Mouse (Mus musculus) monocyte, adult 5-6 weeks (primary cell): ENCODE data around the gene Pdxdc1. TPM values are rescaled to one million over a fixed set of nuclear protein-coding genes. Genes with fewer than 3 reads are reported as not detected.
"Not testable (repeated sequence)": the region's sequence is repeated elsewhere in the genome, so short reads cannot be mapped to it uniquely, and the experiment has no call there.

Experiments
- ATAC-seq: fragments of 153-309, 156-312 bp; replicated peaks from 2 replicates; pipeline ENCODE4 v1.8.0; 2017; ENCODE audit warnings: mild to moderate bottlenecking; ENCODE audit not compliant: low TSS enrichment, insufficient number of reproducible peaks, severe bottlenecking, poor library complexity, low FRiP score
- total RNA-seq: library from RNA; stranded (forward); fragments of 200-1000, 200-491, 200-594 nt; gene quantifications from 3 replicates; pipeline ENCODE4 v1.2.3, GENCODE M21; 2017

The Pdxdc1 gene
- 86.4 to 117 TPM (median 103 TPM) in 3 replicates for total RNA-seq

DNA sequence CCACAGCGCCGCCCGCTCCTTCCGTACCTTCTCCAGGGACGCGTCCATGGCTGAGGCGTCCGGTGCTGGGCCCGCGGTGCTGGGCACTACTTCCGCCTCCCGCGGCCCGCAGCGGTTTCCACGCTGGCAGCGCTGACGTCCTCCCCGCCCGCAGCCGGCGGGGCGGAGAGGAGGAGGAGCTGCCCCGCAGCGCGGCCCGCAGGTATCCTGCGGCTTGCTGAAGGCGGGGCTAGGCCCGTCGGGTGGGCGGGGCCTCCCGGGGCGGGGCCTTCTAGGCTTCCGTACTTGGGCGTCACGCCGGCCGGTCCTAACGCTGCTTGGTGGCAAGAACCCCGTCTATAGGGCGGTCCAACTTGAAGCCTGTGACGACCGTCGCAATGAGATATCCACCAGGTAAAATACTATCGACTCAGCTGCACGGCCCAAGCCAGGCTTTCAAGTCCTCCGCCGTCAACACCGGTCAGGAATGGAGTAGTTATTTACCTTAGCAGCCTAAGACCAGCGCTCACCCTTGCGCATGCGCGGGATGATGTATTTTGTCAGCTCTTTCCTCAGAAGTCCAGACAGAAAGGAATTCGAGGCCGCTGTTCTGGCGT is at the start of gene Pdxdc1, which contains the start of gene Mpv17l:
TSS of gene Pdxdc1 (minus strand) at position 244 of the 596 bp plus-strand sequence.
TSS of gene Mpv17l (plus strand) at position 274 of the 596 bp plus-strand sequence.
- peak; percentile 88 for ATAC-seq

DNA sequence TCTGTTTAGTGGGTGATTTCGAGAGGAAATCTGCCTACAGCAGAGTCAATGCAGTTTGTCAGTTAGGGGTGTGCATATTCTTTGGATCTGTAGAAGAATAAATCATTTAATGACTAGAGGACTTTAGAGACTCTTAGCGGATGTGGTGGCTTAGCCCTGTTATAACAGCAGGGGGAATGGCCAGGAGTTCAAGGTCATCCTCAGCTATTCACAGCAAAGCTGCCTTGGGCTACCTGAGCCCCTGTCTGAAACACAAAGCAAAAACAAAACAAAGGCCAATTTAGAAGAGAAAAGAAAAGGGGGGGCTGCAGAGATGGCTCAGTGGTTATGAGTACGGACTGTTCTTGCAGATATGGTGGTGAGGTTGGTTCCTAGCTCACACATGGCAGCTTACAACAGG is 48.3 kb upstream of the Pdxdc1 start:
- ATAC-seq: no peak

DNA sequence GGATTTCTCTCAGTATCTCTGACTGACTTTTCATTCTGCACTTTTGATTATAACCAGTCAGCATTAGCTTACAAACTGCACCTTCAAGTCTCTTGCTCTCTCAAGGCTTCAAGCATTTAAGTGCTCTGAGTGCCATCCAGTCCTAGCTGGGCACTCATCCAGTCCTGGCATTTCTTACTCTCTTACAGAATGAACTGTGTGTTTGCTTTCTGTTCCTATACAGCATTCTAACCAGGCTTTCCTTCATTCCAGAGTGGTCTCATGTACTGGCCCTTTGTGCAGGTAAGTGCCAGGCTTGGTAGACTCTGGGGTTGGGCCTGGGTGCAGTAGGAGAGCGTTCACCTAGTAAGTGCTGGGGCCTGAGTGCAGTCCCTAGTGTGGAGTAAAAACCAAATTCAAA is 43.4 kb upstream of the Pdxdc1 start:
- no peak for ATAC-seq

DNA sequence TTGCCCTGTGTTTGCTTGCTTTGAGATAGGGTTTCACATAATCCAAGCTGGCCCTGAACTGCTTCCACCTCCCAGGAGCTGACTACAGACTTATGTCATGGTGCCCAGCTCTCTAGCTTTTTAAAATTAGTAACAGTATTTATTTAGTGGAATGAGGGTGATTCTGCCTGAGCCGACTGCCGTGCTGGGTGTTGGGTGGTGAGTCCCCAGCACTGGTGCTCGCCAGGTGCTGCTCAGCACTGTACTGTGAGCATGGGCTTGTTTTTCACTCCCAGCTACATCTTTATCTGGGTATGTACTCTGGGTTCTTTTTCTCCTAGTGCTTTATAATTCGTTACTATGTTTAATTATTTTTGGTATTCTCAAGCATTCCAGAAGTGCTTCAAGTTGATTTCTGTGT is 42.2 kb upstream of the Pdxdc1 start:
- no peak for ATAC-seq

DNA sequence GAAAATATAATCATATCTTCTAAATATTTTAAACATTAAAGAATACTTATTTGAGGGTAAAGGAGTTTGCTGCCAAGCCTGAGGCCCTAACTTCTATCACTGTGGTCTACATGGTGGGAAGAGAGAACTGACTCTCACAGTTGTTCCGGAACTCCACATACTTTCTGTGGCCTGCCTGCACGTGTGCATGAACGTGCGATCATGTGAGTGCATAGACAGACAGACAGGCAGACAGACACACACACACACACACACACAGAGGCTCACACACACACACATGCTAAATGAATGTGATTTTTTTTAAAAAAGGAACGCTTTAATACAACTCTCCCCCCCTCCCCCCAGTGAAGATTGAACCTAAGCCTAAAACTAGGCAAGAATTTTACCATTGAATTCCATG is 41.8 kb upstream of the Pdxdc1 start:
- no peak for ATAC-seq

DNA sequence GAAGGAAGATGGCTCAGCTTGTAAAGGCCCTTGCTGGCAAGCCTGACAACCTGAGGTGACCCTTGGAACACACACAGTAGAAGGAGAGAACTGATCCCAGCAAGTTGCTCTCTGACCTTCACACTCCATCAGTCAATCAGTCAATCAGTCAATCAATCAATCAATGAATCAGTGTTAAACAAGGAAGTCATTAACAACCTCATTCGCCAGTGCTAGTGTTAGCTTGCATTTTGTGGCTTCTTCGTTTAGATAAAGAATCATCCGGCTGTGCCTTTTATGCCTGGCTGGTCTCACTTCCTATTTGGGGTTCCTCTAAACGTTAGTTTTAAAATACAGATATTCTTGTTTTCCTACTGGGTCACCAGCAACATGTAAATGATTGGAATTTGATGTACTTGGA is 41.2 kb upstream of the Pdxdc1 start:
- ATAC-seq: no peak

DNA sequence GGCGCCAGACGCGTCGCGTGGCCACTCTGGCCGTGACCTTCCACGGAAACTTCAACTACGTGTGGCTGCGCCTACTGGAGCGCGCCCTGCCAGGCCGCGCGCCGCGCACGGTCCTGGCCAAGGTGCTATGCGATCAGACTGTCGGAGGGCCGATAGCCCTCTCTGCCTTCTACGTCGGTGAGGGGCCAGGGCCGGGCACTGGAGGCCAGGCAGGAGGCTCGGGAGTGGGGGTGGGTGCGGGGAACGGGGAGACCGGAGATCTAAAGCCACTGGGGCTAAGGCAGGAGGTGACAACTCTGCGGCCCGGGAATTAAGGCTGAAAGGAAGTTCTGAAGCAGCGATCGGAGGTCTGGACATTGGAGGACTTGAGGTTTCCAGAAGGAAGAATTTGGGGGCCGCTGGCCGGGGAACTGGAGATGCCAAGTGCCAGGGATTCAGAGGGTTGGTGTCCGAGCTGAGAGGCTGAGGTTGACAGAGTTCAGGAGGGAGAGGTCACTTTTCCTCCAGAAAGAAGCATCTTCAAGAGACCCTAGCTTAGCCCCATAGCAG is 38.0 kb upstream of the Pdxdc1 start:
- ATAC-seq: no peak

DNA sequence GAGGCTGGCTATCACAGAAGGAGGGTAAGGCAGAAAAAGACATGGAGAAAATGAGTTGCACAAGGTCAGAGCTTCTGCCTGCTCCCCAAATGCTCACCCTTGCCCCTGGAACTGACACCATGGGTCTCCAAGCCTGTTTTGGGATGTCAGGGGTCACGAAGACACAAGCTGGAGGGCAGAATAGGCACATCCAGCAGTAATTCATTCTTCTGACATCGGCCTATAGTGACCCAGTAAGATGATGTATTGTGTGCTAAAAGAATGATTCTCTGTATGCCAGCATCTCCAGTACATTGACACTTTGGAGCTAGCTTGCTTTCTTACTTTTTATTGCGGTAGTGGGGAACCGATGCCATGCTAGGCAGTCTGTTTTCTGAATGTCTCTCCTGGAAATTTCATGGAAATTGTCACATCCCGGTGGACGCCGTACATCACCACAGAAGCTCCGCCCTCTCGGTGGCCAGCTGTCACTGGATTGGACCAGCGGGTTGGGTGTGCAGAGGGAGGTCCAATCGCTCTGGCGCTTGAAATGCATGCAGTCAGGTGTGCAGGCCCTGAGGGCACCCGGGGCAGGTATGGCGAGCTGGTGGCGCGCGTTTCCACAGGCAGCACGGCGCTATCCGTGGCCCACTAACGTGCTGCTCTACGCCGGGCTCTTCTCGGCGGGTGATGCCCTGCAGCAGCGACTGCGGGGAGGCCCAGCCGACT is 37.4 kb upstream of the Pdxdc1 start:
- no peak for ATAC-seq

DNA sequence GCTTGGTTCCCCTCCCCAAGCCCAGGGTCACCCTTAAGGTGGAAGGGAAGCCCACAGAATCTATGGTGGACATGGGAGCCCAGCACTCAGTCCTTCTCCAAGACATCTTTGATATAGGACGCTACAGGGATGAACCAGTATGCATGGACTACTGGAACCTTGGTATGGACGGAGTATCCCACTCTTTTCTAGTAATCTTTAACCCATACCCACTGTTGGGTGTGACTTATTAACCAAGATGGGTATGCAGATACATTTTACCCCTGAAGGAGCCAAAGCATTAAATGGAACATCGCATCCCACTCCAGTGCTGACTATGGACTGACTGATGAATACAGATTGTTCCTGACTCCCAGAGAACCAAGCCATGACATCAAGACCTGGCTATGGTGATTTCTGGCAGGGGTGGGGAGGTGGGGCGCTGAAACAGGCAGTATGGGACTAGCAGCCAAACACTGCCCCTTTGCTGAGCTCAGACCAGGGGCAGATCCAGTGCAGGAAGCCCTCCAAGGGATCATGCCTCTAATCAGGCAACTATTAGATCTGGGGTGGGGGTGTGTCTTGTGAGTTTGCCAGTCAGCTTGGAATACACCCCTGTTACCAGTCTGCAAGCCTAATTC is 24.6 kb upstream of the Pdxdc1 start:
- no peak for ATAC-seq

DNA sequence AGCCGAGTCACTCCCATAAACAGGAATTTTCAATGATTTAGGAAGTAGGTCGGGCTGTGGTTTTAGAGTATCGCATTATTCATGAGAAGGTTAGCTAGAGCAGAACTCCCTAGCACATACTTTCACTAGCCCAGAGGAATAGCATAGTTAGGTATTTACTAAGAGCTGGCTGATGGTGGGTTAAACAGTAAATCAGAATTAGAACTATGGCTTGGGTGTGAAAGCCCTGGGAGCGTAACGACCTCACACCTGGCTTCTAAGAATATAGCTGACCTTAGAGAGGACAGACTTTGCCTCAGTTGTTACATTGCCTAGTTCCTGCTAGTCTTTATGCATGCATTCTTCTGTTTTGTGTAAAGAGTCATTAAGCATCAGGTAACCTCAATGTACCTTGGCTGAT is 20.0 kb upstream of the Pdxdc1 start:
- ATAC-seq: not testable (repeated sequence)

DNA sequence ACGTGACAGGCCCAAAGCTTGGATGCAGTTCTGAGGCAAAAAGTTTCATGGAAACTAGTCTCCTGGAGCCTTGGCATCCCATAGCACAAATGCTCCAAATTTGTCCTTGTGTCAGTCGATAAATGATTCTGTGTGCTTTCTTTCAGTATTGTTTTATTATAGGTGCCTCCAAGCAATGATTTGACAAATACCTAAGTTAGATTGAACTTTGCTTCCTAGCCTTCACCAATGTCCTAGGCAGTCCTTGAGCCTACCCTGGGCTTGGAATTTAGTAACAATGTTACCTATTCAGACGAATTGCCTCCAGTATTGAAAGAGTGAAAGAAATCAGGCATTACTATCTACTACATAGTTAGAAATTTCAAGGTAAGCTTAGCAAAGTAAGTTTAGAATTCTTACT is 19.6 kb upstream of the Pdxdc1 start:
- not testable (repeated sequence) for ATAC-seq

DNA sequence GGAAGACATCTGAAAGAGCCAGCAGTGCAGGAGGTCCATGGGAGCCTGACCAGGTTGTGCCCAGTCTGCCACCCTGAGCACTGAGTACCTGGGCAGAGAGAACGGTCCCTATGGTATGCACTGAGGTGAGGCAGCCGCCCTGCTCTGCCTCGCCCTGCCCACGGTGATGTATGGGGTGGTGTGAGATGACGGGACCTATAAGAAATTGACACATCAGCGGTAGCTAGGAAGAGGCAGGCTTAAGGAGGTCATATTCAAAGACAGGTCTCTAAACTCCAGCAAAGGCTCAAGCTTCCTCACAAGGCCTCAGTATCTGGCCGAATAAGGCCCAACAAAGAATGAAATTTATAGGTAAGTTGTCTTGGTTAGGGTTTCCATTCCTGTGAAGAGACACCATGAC is 18.9 kb upstream of the Pdxdc1 start:
- ATAC-seq: no peak

DNA sequence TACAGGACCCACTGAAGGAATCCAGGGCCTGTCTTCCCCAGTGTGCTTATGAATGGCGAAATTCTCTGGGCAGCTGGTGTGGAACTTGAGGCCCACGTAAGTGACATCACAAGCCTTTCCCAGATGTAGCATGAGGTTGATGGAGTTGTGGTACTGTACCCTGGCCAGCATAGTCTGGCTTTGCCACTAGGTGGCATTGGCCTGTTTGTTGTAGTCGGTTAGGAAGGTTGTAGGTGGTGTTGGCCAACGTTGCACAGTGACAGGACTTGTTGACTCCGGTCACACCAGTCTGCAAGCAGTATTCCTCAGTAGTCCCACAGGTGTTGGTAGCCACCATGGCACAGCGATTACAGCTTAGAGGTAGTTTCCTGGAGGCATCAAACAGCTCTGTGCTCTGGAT is 18.1 kb upstream of the Pdxdc1 start:
- no peak for ATAC-seq

DNA sequence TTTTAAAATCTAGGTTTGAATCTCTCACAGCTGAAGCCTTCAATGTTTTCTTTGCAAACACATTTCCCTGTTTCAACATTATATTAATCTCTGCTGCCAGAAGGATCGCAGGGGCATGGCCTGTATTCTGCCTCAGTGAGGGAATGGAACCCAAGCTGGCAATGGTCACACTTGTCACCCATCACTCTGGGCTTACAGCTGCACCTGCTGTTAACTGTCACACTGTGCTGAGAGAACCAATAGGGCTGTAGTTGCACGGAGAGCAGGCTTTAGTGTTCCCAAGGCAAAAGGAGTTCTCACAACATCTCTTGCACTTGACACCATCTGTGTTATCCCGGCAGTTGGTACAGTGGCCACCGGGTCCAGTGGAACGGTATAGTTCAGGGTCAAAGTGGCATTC is 17.2 kb upstream of the Pdxdc1 start:
- ATAC-seq: no peak

DNA sequence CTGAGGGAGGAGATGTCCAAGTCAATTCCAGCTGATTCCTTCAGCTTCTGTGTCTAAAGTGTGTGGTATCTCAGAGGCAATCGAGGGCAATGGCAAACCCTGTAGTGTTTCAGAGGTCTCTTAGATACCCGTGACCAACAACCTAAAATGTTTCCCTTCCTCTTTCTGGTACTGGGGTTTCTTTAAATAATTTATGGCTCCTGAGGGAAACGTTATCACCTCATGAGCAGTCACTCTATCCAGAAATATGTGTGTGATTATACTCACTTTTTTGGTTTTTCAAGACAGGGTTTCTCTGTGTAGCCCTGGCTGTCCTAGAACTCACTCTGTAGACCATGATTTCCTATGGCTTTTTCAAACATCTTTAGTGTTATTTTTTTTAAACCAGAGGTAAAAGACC is 4.4 kb upstream of the Pdxdc1 start:
- no peak for ATAC-seq

DNA sequence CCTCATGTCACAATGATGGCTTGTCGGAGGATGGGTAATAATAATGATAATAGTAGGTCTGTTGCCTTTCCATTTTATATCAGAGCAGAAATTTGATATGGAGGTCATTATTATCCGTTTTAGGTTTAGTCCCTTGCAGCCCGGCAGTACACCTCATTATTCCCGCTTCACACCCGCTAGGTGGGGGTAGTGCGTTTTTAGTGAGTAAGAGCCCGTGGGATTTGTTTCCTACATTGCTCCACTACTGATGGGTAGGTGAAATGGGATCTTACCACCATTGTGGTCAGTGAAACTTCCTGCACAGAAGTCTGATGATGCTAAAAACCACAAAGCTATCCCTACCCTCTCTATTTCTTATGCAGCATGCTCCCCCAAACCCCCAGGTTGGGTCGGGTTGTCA is 557 bp upstream of the Pdxdc1 start:
- ATAC-seq: peak; percentile 15

DNA sequence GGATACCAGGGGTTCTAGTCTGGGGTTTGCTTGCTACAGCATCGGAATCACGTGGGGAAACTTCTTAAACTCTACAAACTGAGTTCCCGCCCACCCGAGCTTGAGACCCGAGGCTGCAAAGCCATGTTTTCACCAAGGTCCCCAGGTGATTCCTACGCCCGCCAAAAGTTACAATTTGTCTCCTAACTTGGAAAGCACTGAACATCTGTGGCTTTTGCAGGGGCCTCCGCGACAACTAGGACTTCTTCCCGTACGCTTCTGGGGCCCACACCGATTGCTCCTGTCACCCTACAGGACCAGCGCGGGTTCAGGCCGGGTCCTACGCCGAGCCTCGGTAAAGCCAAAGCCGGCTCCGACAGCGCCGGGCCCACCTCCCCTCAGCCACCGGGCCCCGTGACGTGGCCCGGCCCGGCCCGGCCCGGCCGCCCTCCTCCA is 517 bp downstream of the Pdxdc1 start:
- 0 out of 2 replicates have a peak, but pooled peaks have one; percentile 5 for ATAC-seq

DNA sequence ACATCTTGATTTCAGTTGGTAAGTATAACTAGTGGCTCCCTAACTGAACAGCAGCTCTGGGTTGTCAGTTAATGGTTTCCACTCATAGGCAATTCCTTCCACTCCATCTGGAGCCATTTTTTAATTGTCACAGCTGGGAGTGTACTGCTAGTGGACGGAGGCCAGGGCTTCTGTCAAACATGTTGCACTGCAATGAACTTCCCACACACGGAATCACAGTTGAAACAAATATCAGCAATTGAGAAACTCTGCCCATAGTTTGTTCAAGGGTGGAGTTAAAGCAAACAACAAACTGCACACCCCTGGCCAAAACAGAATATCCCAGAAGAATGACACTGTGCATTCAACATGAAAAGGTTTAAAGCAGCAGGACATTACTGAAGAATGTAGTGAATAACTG is 4.0 kb downstream of the Pdxdc1 start:
- no peak for ATAC-seq

DNA sequence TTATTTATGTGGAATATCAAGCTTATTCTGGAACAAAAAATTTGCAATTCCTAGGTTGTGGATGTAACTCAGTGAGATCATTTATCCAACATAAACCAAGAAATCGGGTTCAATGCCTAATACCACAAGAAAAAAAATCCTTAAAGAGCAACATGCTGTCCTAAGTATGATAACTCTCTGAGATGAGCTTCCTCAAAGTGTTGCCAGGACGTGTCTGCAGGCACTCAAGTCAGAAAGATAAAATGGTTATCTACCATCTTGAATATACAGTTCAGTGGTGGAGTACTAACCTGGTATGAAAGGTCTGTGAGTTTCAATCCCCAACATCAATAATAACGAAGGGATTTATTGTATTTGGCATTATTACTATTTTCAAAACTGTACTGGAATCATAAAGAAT is 6.6 kb downstream of the Pdxdc1 start:
- ATAC-seq: no peak

DNA sequence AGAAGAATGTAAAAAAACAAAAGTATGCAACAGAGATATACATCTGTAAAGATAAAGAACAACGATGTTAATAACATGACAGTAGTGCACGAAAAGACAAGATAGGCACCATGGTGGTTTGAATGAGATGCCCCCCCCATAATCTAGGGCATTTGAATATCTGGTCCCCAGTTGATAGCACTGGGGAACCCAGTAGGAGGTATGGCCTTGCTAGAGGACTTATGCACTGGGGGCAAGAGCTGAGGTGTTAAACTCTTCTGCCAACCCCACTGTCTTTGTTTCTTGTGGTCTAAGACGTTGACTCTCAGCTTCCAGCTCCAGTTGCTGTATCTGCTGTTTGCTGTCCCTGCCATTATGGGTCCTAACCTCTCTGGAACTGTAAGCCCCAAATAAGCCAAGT is 7.2 kb downstream of the Pdxdc1 start:
- ATAC-seq: no peak
